Mouse (Mus musculus): ENCODE measurements around the gene Ap2s1.

The Ap2s1 gene

DNA sequence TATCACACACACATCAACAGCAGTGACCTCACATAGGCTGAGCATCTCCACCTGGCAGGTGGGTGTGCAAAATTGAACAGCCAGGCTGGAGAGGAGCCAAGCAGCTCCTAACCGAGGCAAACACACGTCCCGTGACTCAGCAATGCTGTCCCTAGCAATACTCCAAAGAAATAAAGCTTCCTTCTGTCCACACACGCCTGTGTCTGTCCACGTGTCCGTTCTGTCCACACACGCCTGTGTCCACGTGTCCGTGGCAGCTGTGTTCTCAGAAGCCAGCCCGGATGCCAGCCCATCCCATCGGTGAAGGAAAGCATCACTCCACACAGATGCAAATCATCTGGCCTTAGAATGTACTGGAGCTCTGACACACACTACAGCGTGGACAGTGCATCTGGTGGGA is 13.8 kb downstream of the Ap2s1 start:
- peak; percentile 63 for DNase-seq (ENCODE audit: low read depth, low spot score)

DNA sequence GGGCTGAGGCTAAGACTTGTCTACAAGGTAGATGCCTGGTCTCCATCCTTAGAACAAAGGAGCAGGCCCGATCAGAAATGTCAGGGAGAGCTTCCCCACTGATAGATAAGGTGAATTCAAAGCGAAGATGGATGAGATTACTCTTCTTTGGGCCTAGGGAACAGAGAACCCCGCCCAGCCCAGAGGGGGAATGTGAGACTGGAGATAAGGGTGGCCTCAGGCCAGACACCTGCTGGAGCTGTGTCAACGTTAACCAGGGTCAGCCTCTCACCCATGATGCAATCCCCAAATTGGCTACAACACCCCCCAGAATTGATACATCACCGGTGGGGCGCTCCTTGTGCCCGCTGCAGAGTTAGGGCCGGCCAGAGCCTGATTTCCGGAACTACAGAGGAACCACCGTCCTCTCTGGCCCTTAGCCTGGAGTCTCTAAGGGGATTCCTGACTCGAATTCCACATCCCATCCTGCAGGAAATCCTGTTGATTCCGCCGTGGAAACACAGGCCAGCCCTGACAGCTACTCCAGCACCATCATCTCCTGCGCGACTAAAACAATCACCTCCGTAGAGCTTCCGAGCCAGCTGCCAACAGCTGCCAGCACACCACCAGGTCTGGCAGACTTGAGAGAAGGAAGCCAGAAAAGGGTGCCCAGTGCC is 17.3 kb downstream of the Ap2s1 start:
- peak; percentile 51 for DNase-seq (ENCODE audit: low read depth, low spot score)

GRCm38 (mm10) chr7:16758872-16759574 is 20.8 kb downstream of the Ap2s1 start:
- DNase-seq (ENCODE audit: low read depth, low spot score), result peak; percentile 39

DNA sequence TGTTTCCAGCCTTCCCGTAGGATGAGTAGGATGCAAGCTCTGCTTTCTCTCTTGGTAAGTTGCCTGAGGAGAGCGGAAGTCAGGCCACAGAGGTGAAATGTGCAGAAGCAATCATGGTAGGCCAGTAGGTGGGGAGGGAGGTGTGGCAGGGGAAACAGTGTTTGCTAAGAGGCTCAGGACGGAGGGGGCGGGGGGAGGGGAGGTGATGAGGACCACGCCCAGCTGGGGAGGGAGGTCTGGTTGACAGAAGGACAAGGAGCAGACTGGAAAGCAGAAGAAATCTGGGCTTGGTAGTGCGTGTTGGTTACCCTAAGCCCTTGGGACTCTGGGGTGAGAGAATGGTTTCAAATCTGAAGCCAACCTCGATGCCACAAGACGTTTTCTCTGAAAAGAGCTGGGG is 22.1 kb downstream of the Ap2s1 start:
- peak; percentile 72 for DNase-seq (ENCODE audit: low read depth, low spot score)

DNA sequence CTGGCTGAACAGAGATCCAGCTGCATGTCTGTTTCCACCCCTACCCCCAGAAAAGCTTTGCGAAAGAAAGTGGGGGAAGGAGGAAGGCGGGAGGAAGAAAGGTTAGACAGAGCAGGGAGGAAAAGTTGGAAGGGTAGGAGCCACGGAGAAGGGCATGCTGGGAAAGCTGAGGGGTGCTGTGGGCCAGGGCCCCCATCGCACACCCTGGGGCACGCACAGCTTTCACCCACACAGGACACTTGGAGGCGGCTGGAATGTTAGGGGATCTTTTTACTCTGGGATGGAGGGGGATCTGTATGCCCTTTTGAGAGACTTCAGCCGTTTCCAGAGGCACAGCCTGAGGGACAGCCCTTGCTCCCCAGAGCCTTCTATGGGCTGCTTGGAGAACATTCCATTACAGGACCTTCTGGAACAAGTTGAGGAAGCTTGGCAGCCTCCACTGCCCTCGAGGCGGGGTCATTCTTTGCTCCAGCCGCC is 22.8 kb downstream of the Ap2s1 start:
- peak; percentile 10 for DNase-seq (ENCODE audit: low read depth, low spot score)

GRCm38 (mm10) chr7:16761630-16762029 is 23.4 kb downstream of the Ap2s1 start:
- no peak for DNase-seq (ENCODE audit: low read depth, low spot score)

- DNase-seq (ENCODE audit: low read depth, low spot score), result no peak
These were observed 25.4 kb downstream of the Ap2s1 start for GRCm38 (mm10) chr7:16763463-16764218.

GRCm38 (mm10) chr7:16766443-16766842 is 28.2 kb downstream of the Ap2s1 start:
- peak; percentile 86 for DNase-seq (ENCODE audit: low read depth, low spot score)

DNA sequence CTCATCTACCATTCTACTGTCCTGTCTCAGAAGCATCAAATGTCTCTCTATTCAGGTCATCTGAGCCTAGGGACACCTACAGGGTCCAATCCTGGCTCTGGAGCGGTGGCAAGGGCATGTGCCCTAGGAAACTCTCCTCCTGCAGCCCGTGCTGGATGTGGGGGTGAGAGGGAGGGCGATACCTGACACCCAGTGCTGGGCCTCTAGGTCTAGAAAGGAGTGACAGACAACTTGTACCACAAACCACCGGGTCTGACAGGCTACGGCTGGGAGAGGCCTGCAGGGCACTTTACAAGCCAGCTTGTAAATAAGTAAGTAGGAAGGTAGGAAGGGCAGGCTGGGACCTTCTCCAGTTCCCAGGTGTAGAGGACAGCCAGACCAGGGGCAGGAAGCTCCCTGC is 37.7 kb downstream of the Ap2s1 start:
- no peak for DNase-seq (ENCODE audit: low read depth, low spot score)

DNA sequence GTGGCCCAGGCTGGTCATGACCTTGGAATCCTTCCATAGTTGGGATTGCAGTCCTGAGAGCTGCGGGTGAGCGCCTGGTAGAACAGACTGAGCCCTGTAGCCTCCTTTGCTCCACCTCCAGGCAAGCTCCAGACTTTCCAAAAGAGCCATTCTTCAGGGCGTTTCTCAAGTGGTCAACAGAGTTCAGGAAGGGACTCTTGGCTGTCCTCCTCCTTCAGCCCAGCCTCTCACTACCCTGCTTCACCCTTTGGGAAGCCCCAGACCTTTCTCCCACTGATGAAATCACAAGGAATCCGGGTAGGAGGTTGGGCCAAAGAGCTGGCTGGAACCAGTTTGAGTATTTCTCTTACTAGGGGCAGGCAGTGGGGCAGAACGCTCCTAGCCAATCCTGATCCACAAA is 41.9 kb downstream of the Ap2s1 start:
- peak; percentile 89 for DNase-seq (ENCODE audit: low read depth, low spot score)

DNA sequence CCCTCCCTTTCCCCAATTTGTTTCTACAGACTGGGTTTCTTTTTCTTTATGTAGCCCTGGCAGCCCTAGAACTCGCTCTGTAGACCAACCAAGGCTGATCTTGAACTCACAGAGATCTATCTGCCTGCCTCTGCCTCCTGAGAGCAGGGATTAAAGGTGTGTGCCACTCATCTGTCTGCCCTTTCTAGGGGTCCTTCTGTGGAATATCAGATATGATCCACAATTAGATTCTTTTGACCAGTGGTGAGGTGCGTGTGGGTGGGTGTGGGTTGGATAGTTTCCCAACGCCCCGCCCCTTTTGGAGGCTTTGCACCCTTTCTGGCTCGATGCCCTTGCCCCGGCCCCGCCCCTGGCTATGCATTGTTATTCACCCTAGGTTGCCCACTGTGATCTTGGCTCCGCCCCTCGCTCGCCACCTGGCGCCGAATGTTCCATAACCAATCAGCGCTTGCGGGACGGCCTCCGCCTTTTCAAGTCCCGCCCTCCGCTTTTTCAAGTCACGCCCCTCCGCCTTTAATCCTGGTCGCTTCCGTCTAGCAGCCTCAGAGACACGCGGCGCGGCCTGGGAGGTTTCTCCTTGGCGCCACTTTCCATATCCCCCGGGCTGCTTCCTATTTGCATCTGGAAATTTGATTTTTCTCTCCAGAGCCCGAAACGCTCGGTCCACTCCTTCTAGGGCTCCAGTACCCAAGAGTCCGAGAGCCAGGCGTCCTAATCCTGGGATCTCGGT is 42.8 kb downstream of the Ap2s1 start, which contains the start of gene Slc1a5:
TSS of gene Slc1a5 (plus strand) at position 516 of the 730 bp plus-strand sequence.
- DNase-seq (ENCODE audit: low read depth, low spot score), result peak; percentile 100

- DNase-seq (ENCODE audit: low read depth, low spot score), result no peak
These were observed 43.3 kb downstream of the Ap2s1 start for GRCm38 (mm10) chr7:16781555-16781815.

DNA sequence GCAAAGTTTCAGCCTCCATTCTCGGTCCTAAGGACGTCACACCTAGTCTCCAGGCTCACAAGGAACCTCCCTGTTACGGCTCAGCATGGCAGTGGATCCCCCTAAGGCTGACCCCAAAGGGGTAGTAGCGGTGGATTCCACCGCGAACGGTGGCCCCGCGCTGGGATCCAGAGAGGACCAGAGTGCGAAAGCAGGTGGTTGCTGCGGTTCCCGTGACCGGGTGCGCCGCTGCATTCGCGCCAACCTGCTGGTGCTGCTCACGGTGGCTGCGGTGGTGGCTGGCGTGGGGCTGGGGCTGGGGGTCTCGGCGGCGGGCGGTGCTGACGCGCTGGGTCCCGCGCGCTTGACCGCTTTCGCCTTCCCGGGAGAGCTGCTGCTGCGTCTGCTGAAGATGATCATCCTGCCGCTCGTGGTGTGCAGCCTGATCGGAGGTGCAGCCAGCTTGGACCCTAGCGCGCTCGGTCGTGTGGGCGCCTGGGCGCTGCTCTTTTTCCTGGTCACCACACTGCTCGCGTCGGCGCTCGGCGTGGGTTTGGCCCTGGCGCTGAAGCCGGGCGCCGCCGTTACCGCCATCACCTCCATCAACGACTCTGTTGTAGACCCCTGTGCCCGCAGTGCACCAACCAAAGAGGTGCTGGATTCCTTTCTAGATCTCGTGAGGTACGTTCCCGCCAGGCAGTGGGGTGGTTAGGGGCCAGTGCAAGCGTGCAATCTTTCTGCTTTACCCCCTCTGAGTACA is 43.8 kb downstream of the Ap2s1 start:
- no peak for DNase-seq (ENCODE audit: low read depth, low spot score)

- no peak for DNase-seq (ENCODE audit: low read depth, low spot score)
These were observed 44.4 kb downstream of the Ap2s1 start for GRCm38 (mm10) chr7:16782555-16783125.

- DNase-seq (ENCODE audit: low read depth, low spot score), result no peak
These were observed 45.0 kb downstream of the Ap2s1 start for GRCm38 (mm10) chr7:16783224-16783688.

DNA sequence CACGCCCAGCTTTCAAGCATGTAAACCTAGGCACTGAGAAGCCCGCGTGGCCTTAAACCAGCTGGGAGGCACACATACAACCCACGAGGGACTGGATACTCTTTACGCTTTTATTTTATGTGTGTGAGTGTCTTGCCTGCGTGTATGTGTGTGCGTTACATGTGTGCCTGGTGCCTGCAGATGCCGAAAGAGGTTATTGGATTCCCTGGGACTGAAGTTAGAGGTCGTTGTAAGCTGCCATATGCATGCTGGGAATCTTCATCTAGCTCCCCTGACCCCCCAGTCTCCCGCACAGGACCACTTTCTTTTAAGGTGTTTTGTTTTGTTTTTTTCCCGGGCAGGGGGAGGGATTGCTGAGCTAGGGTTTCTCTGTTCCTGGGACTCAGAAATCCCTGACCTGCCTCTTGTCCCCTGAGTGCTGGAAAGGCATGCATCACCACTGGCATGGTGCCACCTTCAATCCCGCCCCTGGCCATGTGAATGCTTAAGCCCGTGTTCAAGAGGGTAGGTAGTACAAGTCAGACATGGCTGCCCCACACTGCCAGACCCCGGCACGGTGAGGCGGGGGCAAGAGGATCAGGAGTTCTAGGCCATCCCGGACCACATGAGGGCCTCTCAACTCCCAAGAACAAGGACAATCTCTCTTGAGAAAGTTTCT is 45.7 kb downstream of the Ap2s1 start:
- DNase-seq (ENCODE audit: low read depth, low spot score), result no peak

- DNase-seq (ENCODE audit: low read depth, low spot score), result peak; percentile 76
These were observed 46.3 kb downstream of the Ap2s1 start for GRCm38 (mm10) chr7:16784498-16784976.

GRCm38 (mm10) chr7:16785541-16786083 is 47.4 kb downstream of the Ap2s1 start:
- DNase-seq (ENCODE audit: low read depth, low spot score), result no peak

DNA sequence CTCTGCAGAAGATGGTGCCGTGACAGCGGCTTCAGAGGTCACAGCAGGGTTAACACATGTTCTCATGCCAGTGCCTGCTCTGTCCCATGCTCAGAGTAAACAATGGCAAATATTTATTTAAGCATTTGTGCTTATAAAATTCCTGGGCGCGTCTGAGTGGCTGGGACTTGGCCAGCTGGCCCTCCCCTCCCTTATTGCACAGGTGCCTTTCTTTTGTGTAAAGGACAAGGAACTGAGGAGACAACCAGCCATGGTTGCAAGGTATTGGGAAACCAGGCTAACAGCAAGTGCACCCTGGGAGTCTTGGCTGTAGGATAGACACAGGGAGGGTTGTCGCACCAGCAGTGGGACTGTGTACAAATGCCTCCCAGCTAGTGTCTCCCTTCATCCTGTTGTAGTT is 54.1 kb downstream of the Ap2s1 start:
- DNase-seq (ENCODE audit: low read depth, low spot score), result no peak
